Mouse (Mus musculus): ENCODE measurements around the gene Casc3.

DNA sequence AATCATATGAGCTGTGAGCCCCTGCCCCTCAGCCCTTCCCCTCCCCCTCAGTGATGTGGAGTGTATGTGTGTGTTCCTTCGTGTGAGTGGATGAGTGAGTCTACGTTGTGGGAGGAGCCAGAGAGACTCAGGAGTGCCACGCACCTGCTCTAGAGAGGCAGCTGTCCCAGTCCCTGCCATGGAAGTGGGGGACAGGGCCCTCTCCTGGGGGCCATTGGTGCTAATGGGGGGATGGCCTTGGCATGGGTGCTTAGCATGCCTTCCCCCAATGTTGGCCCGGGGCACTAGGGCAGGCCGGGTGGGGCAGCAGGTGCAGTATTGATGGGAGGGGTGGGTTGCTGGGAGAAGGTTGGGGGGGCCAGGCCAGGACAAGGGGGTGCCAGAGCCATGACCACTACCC, 37.9 kb upstream of the Casc3 start:
- TF ChIP-seq GATA1 (IDR thresholded peaks at IDR 0.05; ENCODE audit: low read length) (no peak), TAL1 (IDR thresholded peaks at IDR 0.05; ENCODE audit: low read length) (no peak)
